Mouse (Mus musculus) heart, postnatal 0 days (tissue): ENCODE data around the gene Psmc3ip. TPM values are rescaled to one million over a fixed set of nuclear protein-coding genes. Genes with fewer than 3 reads are reported as not detected.

ENCODE experiments used
- ATAC-seq: fragments of 200-750 bp; cut with Nextera tagmentation; 2 replicates; pipeline ENCODE4 v1.8.0; 2017; ENCODE audit warnings: low read depth, moderate number of reproducible peaks, moderate library complexity; ENCODE audit not compliant: insufficient read depth
- DNase-seq: peaks from one replicate; pipeline ENCODE4 v3.0.0-alpha.2; 2016; ENCODE audit warnings: low spot score
- H3K27ac ChIP-seq: fragments of 300-500 bp; sonication (generic); 2 replicates; pipeline ENCODE4 v1.5.1; 2014; ENCODE audit warnings: low read depth, mild to moderate bottlenecking
- H3K27me3 ChIP-seq: fragments of 300-500 bp; sonication (generic); 2 replicates; pipeline ENCODE4 v1.6.1; 2014; ENCODE audit warnings: low read length, mixed read lengths; ENCODE audit not compliant: control insufficient read depth, insufficient read depth
- H3K36me3 ChIP-seq: fragments of 300-500 bp; sonication (generic); replicated peaks from 2 replicates; pipeline ENCODE4 v1.6.1; 2014; ENCODE audit warnings: low read length, mixed read lengths; ENCODE audit not compliant: control insufficient read depth, insufficient read depth
- H3K4me1 ChIP-seq: fragments of 300-500 bp; sonication (generic); 2 replicates; pipeline ENCODE4 v1.6.1; 2014; ENCODE audit warnings: antibody characterized with exemption; ENCODE audit not compliant: control insufficient read depth, insufficient read depth
- H3K4me2 ChIP-seq: fragments of 300-500 bp; sonication (generic); 2 replicates; pipeline ENCODE4 v1.6.1; 2014; ENCODE audit warnings: low read depth, mild to moderate bottlenecking, low read length, moderate library complexity
- H3K4me3 ChIP-seq: fragments of 300-500 bp; sonication (generic); 2 replicates; pipeline ENCODE4 v1.5.1; 2014; ENCODE audit warnings: low read depth, low read length
- H3K9ac ChIP-seq: fragments of 300-500 bp; sonication (generic); replicated peaks from 2 replicates; pipeline ENCODE4 v1.6.1; 2014; ENCODE audit warnings: low read depth, low read length, mixed read lengths
- H3K9me3 ChIP-seq: fragments of 300-500 bp; sonication (generic); replicated peaks from 2 replicates; pipeline ENCODE4 v1.6.1; 2016; ENCODE audit warnings: low read length; ENCODE audit not compliant: control insufficient read depth
- CTCF ChIP-seq: IDR thresholded peaks from 2 replicates; pipeline ENCODE4 v1.5.1; 2016; ENCODE audit warnings: antibody characterized with exemption, control low read depth, low read depth
- EP300 ChIP-seq: IDR thresholded peaks from 2 replicates; pipeline ENCODE4 v1.6.1; 2016; ENCODE audit warnings: antibody characterized with exemption, low read depth
- WGBS: fragments of 180-500 bp; shearing (Covaris S2); extraction: QIAGEN DNeasy Blood & Tissue Kit; methylation state at CpG from one replicate; pipeline ENCODE4 v1.1.7; 2014; 5-methylcytosine and 5-hydroxymethylcytosine counted together
- polyA plus RNA-seq: library from polyadenylated mRNA; unstranded; fragments of >200 nt; fragmentation: Nextera tagmentation; extraction: Ambion mirVana; gene quantifications from 2 replicates; pipeline ENCODE4 v1.2.1, GENCODE M21; 2015
- total RNA-seq: library from RNA; depleted of rRNA; stranded (reverse); fragments of >200 nt; gene quantifications from 2 replicates; pipeline ENCODE4 v1.2.3, GENCODE M21; 2014; ENCODE audit warnings: low replicate concordance

The Psmc3ip gene
- total and polyA plus RNA-seq, 2 experiments from 2014 or later = 1.2 to 10.3 TPM

GRCm38 (mm10) chr11:101120545-101121188, 25.4 kb upstream of the Psmc3ip start:
- 19% methylated on average over 19 of the region's 19 CpGs for WGBS
- H3K27me3 ChIP-seq = no peaks in the 10 kb centered on the region
- DNase-seq (no peak), ATAC-seq (no peak)
- no peaks in the 10 kb centered on the region for H3K9me3 ChIP-seq
- H3K27ac ChIP-seq = peak overlapping the region; percentile 81
- peak overlapping the region; percentile 55 for H3K9ac ChIP-seq
- peak overlapping the region; percentile 74 for H3K4me3 ChIP-seq
- TF ChIP-seq EP300 (no peak), CTCF (no peak)
- H3K4me2 ChIP-seq = peak overlapping the region; percentile 73
- peaks cover 24% of the 10 kb centered on the region for H3K4me1 ChIP-seq
- H3K36me3 ChIP-seq = peaks cover 24% of the 10 kb centered on the region

GRCm38 (mm10) chr11:101119761-101120544, 24.7 kb upstream of the Psmc3ip start, which contains the start of the genes Retreg3 and Tubg1:
Gene Retreg3 (minus strand): TSS chr11:101119893.
Gene Tubg1 (plus strand): TSS chr11:101119938.
- H3K4me1 ChIP-seq = peaks cover 24% of the 10 kb centered on the region
- no peak for TF ChIP-seq CTCF
- no peak for TF ChIP-seq EP300
- H3K27ac ChIP-seq = peak within 1 kb of the TSS; percentile 89
- H3K9me3 ChIP-seq = no peaks in the 10 kb centered on the region
- WGBS = under 1% methylated on average over 61 of the region's 61 CpGs
- DNase-seq = peak; percentile 97
- H3K36me3 ChIP-seq = peaks cover 18% of the 10 kb centered on the region
- H3K4me2 ChIP-seq = peak within 1 kb of the TSS; percentile 84
- no peaks in the 10 kb centered on the region for H3K27me3 ChIP-seq
- peak within 1 kb of the TSS; percentile 88 for H3K9ac ChIP-seq
- H3K4me3 ChIP-seq = peak within 1 kb of the TSS; percentile 74
- ATAC-seq = peak; percentile 97

- Histone ChIP-seq H3K4me2 (peak overlapping the region; percentile 84), H3K27ac (peak overlapping the region; percentile 89), H3K9ac (peak overlapping the region; percentile 88), H3K27me3 (no peaks in the 10 kb centered on the region), H3K4me1 (peaks cover 24% of the 10 kb centered on the region), H3K4me3 (peak overlapping the region; percentile 74), H3K9me3 (no peaks in the 10 kb centered on the region), H3K36me3 (peaks cover 18% of the 10 kb centered on the region)
- under 1% methylated on average over 34 of the region's 39 CpGs for WGBS
- peak; percentile 25 for TF ChIP-seq CTCF
- TF ChIP-seq EP300 = no peak
- ATAC-seq = peak; percentile 73
- no peak for DNase-seq
Observed at GRCm38 (mm10) chr11:101119131-101119760, 24.0 kb upstream of the Psmc3ip start.

- H3K27ac ChIP-seq = peak overlapping the region; percentile 89; the same call in 1 of the 2 replicates
- peak overlapping the region; percentile 88; the same call in 1 of the 2 replicates for H3K9ac ChIP-seq
- H3K4me1 ChIP-seq = peaks cover 24% of the 10 kb centered on the region
- peak overlapping the region; percentile 84 for H3K4me2 ChIP-seq
- no peak for ATAC-seq
- TF ChIP-seq EP300 (no peak), CTCF (no peak)
- no peaks in the 10 kb centered on the region for H3K27me3 ChIP-seq
- WGBS = 27% methylated on average over 4 of the region's 4 CpGs
- DNase-seq = no peak
- H3K36me3 ChIP-seq = peaks cover 13% of the 10 kb centered on the region
- peak overlapping the region; percentile 74 for H3K4me3 ChIP-seq
- H3K9me3 ChIP-seq = no peaks in the 10 kb centered on the region
Observed at GRCm38 (mm10) chr11:101118105-101118504, 22.9 kb upstream of the Psmc3ip start.

- H3K9me3 ChIP-seq = no peaks in the 10 kb centered on the region
- H3K36me3 ChIP-seq = peaks cover 6% of the 10 kb centered on the region
- TF ChIP-seq CTCF (no peak), EP300 (no peak)
- DNase-seq = no peak
- no peak overlapping the region for H3K4me3 ChIP-seq
- no peaks in the 10 kb centered on the region for H3K27me3 ChIP-seq
- H3K4me1 ChIP-seq = peaks cover 16% of the 10 kb centered on the region
- H3K27ac ChIP-seq = no peak overlapping the region
- no peak overlapping the region for H3K9ac ChIP-seq
- WGBS = 74% methylated on average over 2 of the region's 2 CpGs
- H3K4me2 ChIP-seq = no peak overlapping the region
- no peak for ATAC-seq
Observed at GRCm38 (mm10) chr11:101115564-101115963, 20.3 kb upstream of the Psmc3ip start.
